Mouse (Mus musculus) adrenal gland, adult 10 weeks (tissue): ENCODE measurements around the gene Nkd2. TPM values are rescaled to one million over a fixed set of nuclear protein-coding genes. Genes with fewer than 3 reads are reported as not detected.

Source experiments
- polyA plus RNA-seq: library from polyadenylated mRNA; stranded (reverse); fragments of 350-450 nt; fragmentation: Illumina TruSeq; extraction: RNeasy Lipid Tissue Mini Kit (QIAGEN cat#74804); gene quantifications from one replicate; pipeline ENCODE4 v1.2.3, GENCODE M21; 2014; ENCODE audit warnings: low read depth, low replicate concordance

Gene Nkd2
- 0.70 TPM for polyA plus RNA-seq

GRCm38 (mm10) chr13:73847465-73847836 is at the start of gene Nkd2:
Nkd2 (minus strand) TSS chr13:73847631.

Other genes with a start within 250 kb of the Nkd2 start
- 121 TPM for gene Clptm1l, start 243.6 kb downstream of the Nkd2 start, polyA plus RNA-seq
- 3.2 TPM for gene Tert, start 220.7 kb downstream of the Nkd2 start, polyA plus RNA-seq
- gene Slc6a18, start 169.6 kb downstream of the Nkd2 start, polyA plus RNA-seq: not detected
- not detected for gene Slc6a19, start 142.8 kb downstream of the Nkd2 start, polyA plus RNA-seq
- 5.7 TPM for gene Slc12a7, start 114.5 kb downstream of the Nkd2 start, polyA plus RNA-seq
- 3.3 TPM for gene Trip13, start 90.2 kb upstream of the Nkd2 start, polyA plus RNA-seq
- gene Brd9, start 90.2 kb upstream of the Nkd2 start, polyA plus RNA-seq: 39.1 TPM
- not detected for gene Zdhhc11, start 116.2 kb upstream of the Nkd2 start, polyA plus RNA-seq
- gene Tppp, start 161.8 kb upstream of the Nkd2 start, polyA plus RNA-seq: 13.8 TPM
- 5.9 TPM for gene Cep72, start 214.7 kb upstream of the Nkd2 start, polyA plus RNA-seq